9 mouse cellular contexts compared by ENCODE assay signal in the genomic region with DNA sequence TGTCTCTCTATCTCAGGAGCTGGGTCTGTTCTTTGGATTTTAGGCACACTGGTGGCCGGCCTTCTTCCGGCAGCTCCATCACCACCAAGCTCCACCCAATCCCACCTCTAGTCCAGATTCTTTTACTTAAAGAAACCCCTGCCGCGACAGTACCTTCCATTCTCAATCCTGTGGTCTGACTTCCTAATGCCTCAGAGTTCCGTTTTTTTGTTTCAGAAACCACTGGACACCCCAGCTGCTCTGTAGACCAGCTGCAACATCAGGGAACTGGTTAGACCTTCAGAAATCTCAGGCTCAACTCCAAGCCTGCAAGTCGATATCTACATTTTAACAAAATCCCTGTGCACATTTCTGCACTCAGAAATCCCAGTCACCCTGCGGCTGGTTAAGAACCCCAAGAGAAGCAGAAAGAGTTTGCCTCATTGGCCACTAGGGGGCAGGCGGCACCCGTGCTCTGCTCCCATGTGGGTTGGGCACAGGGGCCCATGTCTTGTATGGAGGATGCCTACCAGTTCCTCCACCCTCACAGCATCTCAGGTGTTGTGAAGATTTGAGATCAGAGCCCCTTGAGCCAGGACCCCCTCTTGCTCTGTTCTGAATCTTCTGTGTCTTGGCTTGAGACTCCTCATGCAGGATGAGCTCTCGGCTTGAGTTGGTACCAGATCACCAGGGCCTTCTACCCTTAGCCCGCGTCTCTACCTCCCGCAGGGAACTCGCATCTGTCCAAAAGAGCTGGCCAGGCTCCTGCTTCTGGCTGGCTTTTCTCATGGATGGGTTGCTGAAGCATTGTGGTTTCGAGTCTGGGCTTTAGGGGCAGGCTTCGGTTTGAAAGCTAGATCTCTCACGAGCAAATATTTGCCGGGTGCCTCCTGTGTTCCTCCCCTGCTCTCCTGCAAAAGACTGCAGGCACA.
DNase-seq lines count a peak whose midpoint lies in the region; ATAC-seq and TF ChIP-seq lines count a peak whose summit lies in the region.
"Had no signal": no experiment of that assay in that cellular context is flagged by ENCODE, and none has a peak within 500 bp of the region (broad histone marks: within the 10 kb centered on the region; RNA-seq: fewer than 3 reads in every experiment).

No protein-coding gene starts in this region.

- H3K4me2 ChIP-seq in embryonic facial prominence, embryonic 14.5 days (ENCODE audit: low read depth, low read length) = no peak overlapping the region

- H3K27me3 ChIP-seq in embryonic facial prominence, embryonic 14.5 days (replicated peaks; ENCODE audit: control insufficient read depth, insufficient read depth, low read length) = no peaks in the 10 kb centered on the region

- no peak overlapping the region for H3K4me3 ChIP-seq in embryonic facial prominence, embryonic 14.5 days (ENCODE audit: low read depth, low read length)
- no peak overlapping the region for H3K4me3 ChIP-seq in lung, adult 2 months (replicated peaks; ENCODE audit: extremely low read depth, low read depth, low read length)
- no peak overlapping the region for H3K4me3 ChIP-seq in olfactory bulb, adult 2 months (ENCODE audit: insufficient read depth, low read depth, low read length)
- H3K4me3 ChIP-seq: erythroblast, embryonic 14.5 days had no signal

- H3K4me1 ChIP-seq in embryonic facial prominence, embryonic 14.5 days (ENCODE audit: control insufficient read depth, insufficient read depth, low read length) = no peaks in the 10 kb centered on the region
- H3K4me1 ChIP-seq in lung, adult 2 months (ENCODE audit: control insufficient read depth, insufficient read depth, low read length) = no peaks in the 10 kb centered on the region
- no peaks in the 10 kb centered on the region; the same call in 1 of the 2 replicates for H3K4me1 ChIP-seq in olfactory bulb, adult 2 months (ENCODE audit: control insufficient read depth, insufficient read depth, low read length)

- TF ChIP-seq CTCF in lung, adult 2 months (IDR thresholded peaks at IDR 0.05; ENCODE audit: insufficient read depth, low read length) = peak; percentile 72
- peak; percentile 83 for TF ChIP-seq CTCF in olfactory bulb, adult 2 months (IDR thresholded peaks at IDR 0.05; ENCODE audit: insufficient read depth, low read depth, low read length)

- DNase-seq in CD8-positive naive resting alpha-beta T cell, adult 2 months (ENCODE audit: low read depth in 2 of 2, low spot score in 2 of 2) = peak; percentile 36 to 49
- peak; percentile 75 to 86 for DNase-seq in adrenal gland, postnatal 36 days
- peak; percentile 73 for DNase-seq in embryonic facial prominence, embryonic 14.5 days (ENCODE audit: low spot score)
- peak; percentile 23 to 40 for DNase-seq in heart, adult 9 months (ENCODE audit: low spot score in 2 of 2)
- peak; percentile 45 to 85 for DNase-seq in kidney, postnatal 36 days
- peak; percentile 45 for DNase-seq in lung, adult 2 months
- DNase-seq in thymus, postnatal 0 days (ENCODE audit: low spot score) = peak; percentile 72

- 53% methylated on average over 18 of the region's 18 CpGs for WGBS in embryonic facial prominence, embryonic 14.5 days
- WGBS in lung, adult 2 months = 55% methylated on average over 18 of the region's 18 CpGs
- WGBS in olfactory bulb, adult 2 months = 56% methylated on average over 18 of the region's 18 CpGs

- no peak overlapping the region for H3K9ac ChIP-seq in embryonic facial prominence, embryonic 14.5 days (ENCODE audit: low read depth, low read length)

- peaks cover 9% of the 10 kb centered on the region for H3K9me3 ChIP-seq in embryonic facial prominence, embryonic 14.5 days (ENCODE audit: control insufficient read depth, low read length)

- ATAC-seq in embryonic facial prominence, embryonic 14.5 days (ENCODE audit: low read depth) = 0 out of 2 replicates have a peak, but pooled peaks have one; percentile 15

- H3K36me3 ChIP-seq in embryonic facial prominence, embryonic 14.5 days (ENCODE audit: control insufficient read depth, insufficient read depth, low read length) = no peaks in the 10 kb centered on the region

- no peak overlapping the region for H3K27ac ChIP-seq in embryonic facial prominence, embryonic 14.5 days (replicated peaks; ENCODE audit: low read depth, low read length)
- H3K27ac ChIP-seq in olfactory bulb, adult 2 months (ENCODE audit: insufficient read depth, low read depth, low read length) = no peak overlapping the region

- TF ChIP-seq POLR2A in lung, adult 2 months (IDR thresholded peaks at IDR 0.05; ENCODE audit: borderline replicate concordance, extremely low read depth, low read depth, low read length) = no peak
- no peak for TF ChIP-seq POLR2A in olfactory bulb, adult 2 months (IDR thresholded peaks at IDR 0.05; ENCODE audit: insufficient read depth, low read depth, low read length)
